Mouse (Mus musculus) bone marrow macrophage, adult 2 months (primary cell): ENCODE results near the gene Slc28a2.
"Not testable (repeated sequence)": the region's sequence is repeated elsewhere in the genome, so short reads cannot be mapped to it uniquely, and the experiment has no call there.

Experiments
- CTCF ChIP-seq: IDR thresholded peaks from 2 replicates; pipeline ENCODE4 v1.5.1; 2012; ENCODE audit warnings: low read depth, mild to moderate bottlenecking, low read length, moderate library complexity
- POLR2A ChIP-seq: IDR thresholded peaks from 2 replicates; pipeline ENCODE4 v1.6.1; 2012; ENCODE audit warnings: mild to moderate bottlenecking, low read depth, low read length, borderline replicate concordance

DNA sequence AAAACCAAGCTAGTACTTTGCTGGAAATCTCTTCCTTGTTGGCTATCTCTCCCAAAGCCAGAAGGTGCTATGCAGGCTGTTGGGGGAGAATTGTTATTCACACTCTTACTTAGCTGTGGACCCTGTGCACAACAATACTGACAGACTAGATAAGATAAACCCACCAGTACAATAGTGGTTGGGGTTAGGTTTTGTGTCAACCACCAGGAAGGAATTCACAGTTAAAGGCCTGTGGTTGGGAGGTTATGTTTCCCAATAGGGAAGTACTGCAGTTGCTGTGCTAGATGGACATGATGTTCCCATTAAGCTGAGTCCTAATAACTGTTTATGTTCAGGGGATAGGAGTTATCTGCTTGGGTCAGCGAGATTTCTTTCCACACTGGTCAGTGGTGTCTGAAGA lies 57.5 kb downstream of the Slc28a2 start:
- not testable (repeated sequence) for TF ChIP-seq CTCF, POLR2A
